9 mouse cellular contexts compared by ENCODE assay signal in the genomic region with DNA sequence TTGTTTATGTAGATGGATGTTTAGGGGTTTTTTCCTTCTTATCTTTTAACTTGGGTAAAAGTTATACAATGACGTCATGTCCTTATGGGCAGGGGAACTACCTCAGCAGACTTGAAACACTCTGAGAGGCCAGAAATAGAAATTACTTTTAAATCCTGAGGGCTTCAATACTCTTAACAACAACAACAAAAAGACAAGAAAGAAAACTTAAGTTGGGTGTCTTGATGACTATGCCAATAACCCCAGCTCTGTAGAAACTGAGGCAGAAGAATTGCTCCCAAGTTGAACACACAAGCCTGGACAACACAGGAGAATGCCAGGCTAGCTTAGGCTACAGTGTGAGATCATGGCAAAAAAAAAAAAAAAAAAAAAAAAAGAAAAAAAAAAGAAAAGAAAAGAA. TPM values are rescaled to one million over a fixed set of nuclear protein-coding genes. Genes with fewer than 3 reads are reported as not detected.
A peak's percentile ranks its signal among the peaks of the same experiment; 100 is the strongest.
DNase-seq lines count a peak whose midpoint lies in the region; ATAC-seq lines count a peak whose summit lies in the region.
"Had no signal": no experiment of that assay in that cellular context is flagged by ENCODE, and none has a peak within 500 bp of the region (broad histone marks: within the 10 kb centered on the region; RNA-seq: fewer than 3 reads in every experiment).

No protein-coding gene starts in this region.

- no peaks in the 10 kb centered on the region for H3K27me3 ChIP-seq in kidney, embryonic 14.5 days (ENCODE audit: control insufficient read depth, insufficient read depth, low read length)
- no peaks in the 10 kb centered on the region for H3K27me3 ChIP-seq in embryonic facial prominence, embryonic 11.5 days (ENCODE audit: control insufficient read depth, insufficient read depth, low read length)
- peaks cover 5% of the 10 kb centered on the region; the same call in 1 of the 2 replicates for H3K27me3 ChIP-seq in hindbrain, embryonic 15.5 days
- peaks cover 15% of the 10 kb centered on the region; the same call in 1 of the 2 replicates for H3K27me3 ChIP-seq in midbrain, embryonic 14.5 days (ENCODE audit: control insufficient read depth, insufficient read depth, low read length)
- H3K27me3 ChIP-seq: Patski had no signal

- no peaks in the 10 kb centered on the region for H3K9me3 ChIP-seq in kidney, embryonic 14.5 days (ENCODE audit: control insufficient read depth, low read length)
- H3K9me3 ChIP-seq in embryonic facial prominence, embryonic 11.5 days (replicated peaks; ENCODE audit: control insufficient read depth, low read length): no peaks in the 10 kb centered on the region
- H3K9me3 ChIP-seq in hindbrain, embryonic 15.5 days: no peaks in the 10 kb centered on the region
- H3K9me3 ChIP-seq in midbrain, embryonic 14.5 days (ENCODE audit: control insufficient read depth, low read length): no peaks in the 10 kb centered on the region

- peaks cover 24% of the 10 kb centered on the region; the same call in 1 of the 2 replicates for H3K4me1 ChIP-seq in kidney, embryonic 14.5 days (ENCODE audit: control insufficient read depth, insufficient read depth, low read length)
- H3K4me1 ChIP-seq in embryonic facial prominence, embryonic 11.5 days (ENCODE audit: control insufficient read depth, insufficient read depth, low read length): peaks cover 2% of the 10 kb centered on the region; the same call in 1 of the 2 replicates
- peaks cover 14% of the 10 kb centered on the region for H3K4me1 ChIP-seq in hindbrain, embryonic 15.5 days (replicated peaks)
- H3K4me1 ChIP-seq in midbrain, embryonic 14.5 days (ENCODE audit: control insufficient read depth, insufficient read depth, low read length): 0 out of 2 replicates have a peak, but pooled peaks cover 4% of the 10 kb centered on the region

- H3K9ac ChIP-seq in kidney, embryonic 14.5 days (ENCODE audit: low read depth, low read length): peak overlapping the region; percentile 48; the same call in 1 of the 2 replicates
- peak overlapping the region; percentile 94; the same call in 1 of the 2 replicates for H3K9ac ChIP-seq in embryonic facial prominence, embryonic 11.5 days (replicated peaks; ENCODE audit: low read length)
- no peak overlapping the region for H3K9ac ChIP-seq in hindbrain, embryonic 15.5 days
- no peak overlapping the region for H3K9ac ChIP-seq in midbrain, embryonic 14.5 days (replicated peaks; ENCODE audit: low read length)

- H3K4me2 ChIP-seq in kidney, embryonic 14.5 days (replicated peaks; ENCODE audit: low read depth, low read length): peak overlapping the region; percentile 81
- H3K4me2 ChIP-seq in embryonic facial prominence, embryonic 11.5 days (ENCODE audit: low read depth, low read length): peak overlapping the region; percentile 45; the same call in 1 of the 2 replicates
- H3K4me2 ChIP-seq in hindbrain, embryonic 15.5 days: peak overlapping the region; percentile 95
- H3K4me2 ChIP-seq in midbrain, embryonic 14.5 days (ENCODE audit: low read length): peak overlapping the region; percentile 92; the same call in 1 of the 2 replicates

- H3K4me3 ChIP-seq in kidney, embryonic 14.5 days (ENCODE audit: low read length): peak overlapping the region; percentile 74
- peak overlapping the region; percentile 71 for H3K4me3 ChIP-seq in embryonic facial prominence, embryonic 11.5 days (ENCODE audit: low read depth, low read length)
- 0 out of 2 replicates have a peak overlapping the region, but pooled peaks have one; percentile 1 for H3K4me3 ChIP-seq in hindbrain, embryonic 15.5 days
- H3K4me3 ChIP-seq in midbrain, embryonic 14.5 days (replicated peaks; ENCODE audit: low read depth, low read length): no peak overlapping the region

- no peak overlapping the region for H3K27ac ChIP-seq in kidney, embryonic 14.5 days (ENCODE audit: low read depth, low read length)
- H3K27ac ChIP-seq in embryonic facial prominence, embryonic 11.5 days (replicated peaks; ENCODE audit: low read depth, low read length): no peak overlapping the region
- H3K27ac ChIP-seq in hindbrain, embryonic 15.5 days (replicated peaks): no peak overlapping the region
- H3K27ac ChIP-seq in midbrain, embryonic 14.5 days (replicated peaks; ENCODE audit: low read depth, low read length): no peak overlapping the region

- no peak for ATAC-seq in kidney, embryonic 14.5 days (ENCODE audit: low FRiP score, low TSS enrichment)
- no peak for ATAC-seq in embryonic facial prominence, embryonic 11.5 days (replicated peaks; ENCODE audit: insufficient number of reproducible peaks, low FRiP score, low TSS enrichment, low read depth)
- ATAC-seq in hindbrain, embryonic 15.5 days (ENCODE audit: low FRiP score, low read depth): no peak
- no peak for ATAC-seq in midbrain, embryonic 14.5 days (ENCODE audit: low FRiP score, low TSS enrichment)

- WGBS in kidney, embryonic 14.5 days: 22% methylated on average over 1 of the region's 1 CpGs
- 34% methylated on average over 1 of the region's 1 CpGs for whole genome bisulfite sequencing in embryonic facial prominence, embryonic 11.5 days
- WGBS in hindbrain, embryonic 15.5 days: 40% methylated on average over 1 of the region's 1 CpGs
- WGBS in midbrain, embryonic 14.5 days: 46% methylated on average over 1 of the region's 1 CpGs

- H3K36me3 ChIP-seq in kidney, embryonic 14.5 days (ENCODE audit: control insufficient read depth, insufficient read depth, low read length): peaks cover 35% of the 10 kb centered on the region
- peaks cover under 1% of the 10 kb centered on the region; the same call in 1 of the 2 replicates for H3K36me3 ChIP-seq in embryonic facial prominence, embryonic 11.5 days (replicated peaks; ENCODE audit: control insufficient read depth, insufficient read depth, low read depth, low read length)
- H3K36me3 ChIP-seq in hindbrain, embryonic 15.5 days: no peaks in the 10 kb centered on the region
- no peaks in the 10 kb centered on the region for H3K36me3 ChIP-seq in midbrain, embryonic 14.5 days (ENCODE audit: control insufficient read depth, insufficient read depth, low read length)

- no peak for DNase-seq in kidney, postnatal 10 days
- DNase-seq in embryonic facial prominence, embryonic 11.5 days (ENCODE audit: low spot score): no peak
- DNase-seq in midbrain, embryonic 14.5 days: no peak
- no peak for DNase-seq in spleen, postnatal 4 days (ENCODE audit: low spot score in 2 of 2)
- no peak for DNase-seq in right cerebral cortex, postnatal 36 days (ENCODE audit: low spot score in 2 of 2)
- DNase-seq in yolk sac, embryonic 10.5 days (ENCODE audit: low spot score): no peak

RNA-seq across cellular contexts. Expression of a gene that starts 1.2 kb away (rescaled TPM):
- polyA plus RNA-seq in kidney, embryonic 14.5 days (2014; fragmentation: Nextera tagmentation; extraction: Ambion mirVana): 129 and 158 TPM in 2 replicates
- 125 TPM in 2 replicates for polyA plus RNA-seq in embryonic facial prominence, embryonic 11.5 days (2014; fragmentation: Nextera tagmentation; extraction: Ambion mirVana)
- polyA plus RNA-seq in hindbrain, embryonic 15.5 days (2015; fragmentation: Nextera tagmentation; extraction: Ambion mirVana): 36.7 and 42.7 TPM in 2 replicates
- 13.9 and 33.0 TPM in 2 replicates for polyA plus RNA-seq in midbrain, embryonic 14.5 days (2014; fragmentation: Nextera tagmentation; extraction: Ambion mirVana)

Comparison
In these comparisons a context has a peak if more than half of its experiments do, and no peak if none do; other contexts are left out.
1. H3K4me2 ChIP-seq: peak in every context shown above with its lines; median percentile 95 in hindbrain, embryonic 15.5 days; 92 in midbrain, embryonic 14.5 days; 81 in kidney, embryonic 14.5 days; 45 in embryonic facial prominence, embryonic 11.5 days.
2. H3K9ac ChIP-seq: peak in kidney, embryonic 14.5 days (single experiment) and embryonic facial prominence, embryonic 11.5 days (single experiment); none in hindbrain, embryonic 15.5 days (single experiment) and midbrain, embryonic 14.5 days (single experiment).